Mouse (Mus musculus) granulocyte monocyte progenitor cell, adult 5-6 weeks (primary cell): Measurements from ENCODE around the gene Slc1a6. TPM values are rescaled to one million over a fixed set of nuclear protein-coding genes. Genes with fewer than 3 reads are reported as not detected.

ENCODE experiments used
- total RNA-seq, 2 experiments: library from RNA; stranded (forward) in 1 of 2; stranded (reverse) in 1 of 2; fragments of 200-712, 200-1000 nt in 1 of 2; fragments of >200 nt in 1 of 2; fragmentation: Nextera tagmentation in 1 of 2; gene quantifications; 2 replicates each; pipeline ENCODE4 v1.2.3; 2014 to 2017

The Slc1a6 gene
- total RNA-seq, 2 experiments from 2014 or later, result not detected

Other genes starting within 250 kb of the Slc1a6 start
- 32.0 and 52.0 TPM in 2 replicates for gene Ilvbl, start 206.2 kb upstream of the Slc1a6 start, total RNA-seq (2014; fragmentation: Nextera tagmentation)
- gene Ilvbl, start 206.2 kb upstream of the Slc1a6 start, total RNA-seq (2017), result 15.7 and 19.9 TPM in 2 replicates
- gene Syde1, start 188.5 kb upstream of the Slc1a6 start, total RNA-seq (2014; fragmentation: Nextera tagmentation), result 0.21 and 2.4 TPM in 2 replicates
- gene Syde1, start 188.5 kb upstream of the Slc1a6 start, total RNA-seq (2017), result 0.43 and 0.67 TPM in 2 replicates
- not detected in 2 replicates for gene Olfr1357, start 162.4 kb upstream of the Slc1a6 start, total RNA-seq (2014; fragmentation: Nextera tagmentation)
- gene Olfr1357, start 162.4 kb upstream of the Slc1a6 start, total RNA-seq (2017), result not detected in 2 replicates
- not detected in 2 replicates for gene Casp14, start 62.2 kb upstream of the Slc1a6 start, total RNA-seq (2014; fragmentation: Nextera tagmentation)
- not detected in 2 replicates for gene Casp14, start 62.2 kb upstream of the Slc1a6 start, total RNA-seq (2017)
- gene Ccdc105, start 27.4 kb upstream of the Slc1a6 start, total RNA-seq (2014; fragmentation: Nextera tagmentation), result not detected in 2 replicates
- not detected in 2 replicates for gene Ccdc105, start 27.4 kb upstream of the Slc1a6 start, total RNA-seq (2017)
- not detected in 2 replicates for gene Olfr1356, start 71.7 kb downstream of the Slc1a6 start, total RNA-seq (2014; fragmentation: Nextera tagmentation)
- gene Olfr1356, start 71.7 kb downstream of the Slc1a6 start, total RNA-seq (2017), result not detected in 2 replicates
- not detected in 2 replicates for gene Olfr1355, start 95.0 kb downstream of the Slc1a6 start, total RNA-seq (2014; fragmentation: Nextera tagmentation)
- gene Olfr1355, start 95.0 kb downstream of the Slc1a6 start, total RNA-seq (2017), result not detected in 2 replicates
- not detected in 2 replicates for gene Olfr1354, start 132.7 kb downstream of the Slc1a6 start, total RNA-seq (2014; fragmentation: Nextera tagmentation)
- gene Olfr1354, start 132.7 kb downstream of the Slc1a6 start, total RNA-seq (2017), result not detected in 2 replicates
- not detected in 2 replicates for gene Olfr8, start 170.1 kb downstream of the Slc1a6 start, total RNA-seq (2014; fragmentation: Nextera tagmentation)
- not detected in 2 replicates for gene Olfr8, start 170.1 kb downstream of the Slc1a6 start, total RNA-seq (2017)
- gene Olfr1353, start 182.8 kb downstream of the Slc1a6 start, total RNA-seq (2014; fragmentation: Nextera tagmentation), result not detected in 2 replicates
- gene Olfr1353, start 182.8 kb downstream of the Slc1a6 start, total RNA-seq (2017), result not detected in 2 replicates
- not detected in 2 replicates for gene Olfr1352, start 200.6 kb downstream of the Slc1a6 start, total RNA-seq (2014; fragmentation: Nextera tagmentation)
- not detected in 2 replicates for gene Olfr1352, start 200.6 kb downstream of the Slc1a6 start, total RNA-seq (2017)
- not detected in 2 replicates for gene Olfr1351, start 232.0 kb downstream of the Slc1a6 start, total RNA-seq (2014; fragmentation: Nextera tagmentation)
- not detected in 2 replicates for gene Olfr1351, start 232.0 kb downstream of the Slc1a6 start, total RNA-seq (2017)
- gene Olfr57, start 248.2 kb downstream of the Slc1a6 start, total RNA-seq (2014; fragmentation: Nextera tagmentation), result not detected in 2 replicates
- gene Olfr57, start 248.2 kb downstream of the Slc1a6 start, total RNA-seq (2017), result not detected in 2 replicates